Mouse (Mus musculus): Measurements from ENCODE around the gene Gamt. TPM values are rescaled to one million over a fixed set of nuclear protein-coding genes. Genes with fewer than 3 reads are reported as not detected.

The Gamt gene
- 30.1 and 37.2 TPM in 2 replicates for polyA plus RNA-seq (2015; fragmentation: Nextera tagmentation; extraction: Ambion mirVana)

GRCm38 (mm10) chr10:80260642-80261584 is at the start of gene Gamt, which contains the start of gene Dazap1:
Gene Gamt, minus strand, starts transcription at chr10:80261012.
Gene Dazap1, plus strand, starts transcription at chr10:80261486.
- peaks cover 32% of the 10 kb centered on the region for H3K36me3 ChIP-seq (ENCODE audit: control insufficient read depth, insufficient read depth)
- H3K27me3 ChIP-seq (replicated peaks; ENCODE audit: control insufficient read depth, insufficient read depth, low read length) = no peaks in the 10 kb centered on the region
- H3K4me2 ChIP-seq (replicated peaks; ENCODE audit: low read depth) = peak within 1 kb of the TSS; percentile 95
- peak; percentile 88 for ATAC-seq
- H3K9ac ChIP-seq (ENCODE audit: low read depth, low read length) = peak within 1 kb of the TSS; percentile 54
- H3K4me1 ChIP-seq (replicated peaks; ENCODE audit: control insufficient read depth, insufficient read depth, low read length) = peaks cover 7% of the 10 kb centered on the region; the same call in 1 of the 2 replicates
- WGBS = under 1% methylated on average over 49 of the region's 49 CpGs
- peak within 1 kb of the TSS; percentile 45 for H3K4me3 ChIP-seq (ENCODE audit: low read depth, low read length)
- H3K9me3 ChIP-seq (ENCODE audit: control insufficient read depth) = no peaks in the 10 kb centered on the region
- TF ChIP-seq CTCF (IDR thresholded peaks at IDR 0.05; ENCODE audit: low read depth) = 0 out of 2 replicates have a peak, but pooled peaks have one; percentile 1
- H3K27ac ChIP-seq (ENCODE audit: low read depth, low read length) = peak within 1 kb of the TSS; percentile 93

GRCm38 (mm10) chr10:80304862-80305261 is 44.0 kb upstream of the Gamt start:
- Histone ChIP-seq H3K9ac (ENCODE audit: low read depth, low read length) (no peak overlapping the region), H3K4me2 (replicated peaks; ENCODE audit: low read depth) (peak overlapping the region; percentile 45), H3K4me3 (ENCODE audit: low read depth, low read length) (no peak overlapping the region; the same call in 1 of the 2 replicates), H3K4me1 (replicated peaks; ENCODE audit: control insufficient read depth, insufficient read depth, low read length) (no peaks in the 10 kb centered on the region), H3K27ac (ENCODE audit: low read depth, low read length) (no peak overlapping the region), H3K36me3 (ENCODE audit: control insufficient read depth, insufficient read depth) (no peaks in the 10 kb centered on the region; the same call in 1 of the 2 replicates), H3K9me3 (ENCODE audit: control insufficient read depth) (no peaks in the 10 kb centered on the region), H3K27me3 (replicated peaks; ENCODE audit: control insufficient read depth, insufficient read depth, low read length) (peaks cover 51% of the 10 kb centered on the region)
- peak; percentile 37; the same call in 1 of the 2 replicates for ATAC-seq
- no peak for TF ChIP-seq CTCF (IDR thresholded peaks at IDR 0.05; ENCODE audit: low read depth)
- WGBS = 10% methylated on average over 25 of the region's 25 CpGs

GRCm38 (mm10) chr10:80304458-80304857 is 43.6 kb upstream of the Gamt start:
- 21% methylated on average over 12 of the region's 12 CpGs for WGBS
- peak overlapping the region; percentile 45; the same call in 1 of the 2 replicates for H3K4me2 ChIP-seq (replicated peaks; ENCODE audit: low read depth)
- no peaks in the 10 kb centered on the region for H3K4me1 ChIP-seq (replicated peaks; ENCODE audit: control insufficient read depth, insufficient read depth, low read length)
- no peak for TF ChIP-seq CTCF (IDR thresholded peaks at IDR 0.05; ENCODE audit: low read depth)
- H3K36me3 ChIP-seq (ENCODE audit: control insufficient read depth, insufficient read depth) = no peaks in the 10 kb centered on the region; the same call in 1 of the 2 replicates
- H3K4me3 ChIP-seq (ENCODE audit: low read depth, low read length) = no peak overlapping the region; the same call in 1 of the 2 replicates
- no peak overlapping the region for H3K27ac ChIP-seq (ENCODE audit: low read depth, low read length)
- 0 out of 2 replicates have a peak, but pooled peaks have one; percentile 6 for ATAC-seq
- no peak overlapping the region for H3K9ac ChIP-seq (ENCODE audit: low read depth, low read length)
- H3K27me3 ChIP-seq (replicated peaks; ENCODE audit: control insufficient read depth, insufficient read depth, low read length) = peaks cover 55% of the 10 kb centered on the region
- H3K9me3 ChIP-seq (ENCODE audit: control insufficient read depth) = no peaks in the 10 kb centered on the region

GRCm38 (mm10) chr10:80302471-80302881 is 41.7 kb upstream of the Gamt start:
- Histone ChIP-seq H3K9me3 (ENCODE audit: control insufficient read depth) (no peaks in the 10 kb centered on the region), H3K9ac (ENCODE audit: low read depth, low read length) (no peak overlapping the region), H3K4me2 (replicated peaks; ENCODE audit: low read depth) (peak overlapping the region; percentile 14), H3K27me3 (replicated peaks; ENCODE audit: control insufficient read depth, insufficient read depth, low read length) (peaks cover 71% of the 10 kb centered on the region), H3K36me3 (ENCODE audit: control insufficient read depth, insufficient read depth) (no peaks in the 10 kb centered on the region; the same call in 1 of the 2 replicates), H3K4me3 (ENCODE audit: low read depth, low read length) (no peak overlapping the region), H3K27ac (ENCODE audit: low read depth, low read length) (no peak overlapping the region), H3K4me1 (replicated peaks; ENCODE audit: control insufficient read depth, insufficient read depth, low read length) (no peaks in the 10 kb centered on the region)
- ATAC-seq = no peak; the same call in 1 of the 2 replicates
- 13% methylated on average over 9 of the region's 9 CpGs for WGBS
- 0 out of 2 replicates have a peak, but pooled peaks have one; percentile 20 for TF ChIP-seq CTCF (IDR thresholded peaks at IDR 0.05; ENCODE audit: low read depth)

- no peak overlapping the region; the same call in 1 of the 2 replicates for H3K27ac ChIP-seq (ENCODE audit: low read depth, low read length)
- no peak for TF ChIP-seq CTCF (IDR thresholded peaks at IDR 0.05; ENCODE audit: low read depth)
- WGBS = 56% methylated on average over 5 of the region's 5 CpGs
- H3K4me3 ChIP-seq (ENCODE audit: low read depth, low read length) = no peak overlapping the region
- peaks cover 71% of the 10 kb centered on the region for H3K27me3 ChIP-seq (replicated peaks; ENCODE audit: control insufficient read depth, insufficient read depth, low read length)
- no peak for ATAC-seq
- H3K36me3 ChIP-seq (ENCODE audit: control insufficient read depth, insufficient read depth) = no peaks in the 10 kb centered on the region; the same call in 1 of the 2 replicates
- H3K9ac ChIP-seq (ENCODE audit: low read depth, low read length) = no peak overlapping the region
- H3K4me2 ChIP-seq (replicated peaks; ENCODE audit: low read depth) = peak overlapping the region; percentile 14
- H3K9me3 ChIP-seq (ENCODE audit: control insufficient read depth) = no peaks in the 10 kb centered on the region
- no peaks in the 10 kb centered on the region for H3K4me1 ChIP-seq (replicated peaks; ENCODE audit: control insufficient read depth, insufficient read depth, low read length)
Measured at GRCm38 (mm10) chr10:80302082-80302355, 41.2 kb upstream of the Gamt start.
